Mouse (Mus musculus) limb, embryonic 14.5 days (tissue): ENCODE measurements at regions not wholly inside any gene's neighbourhood (a gene's known extent, or its start where the extent isn't known, plus 50 kb on each side); places are given as distances from the start of the nearest gene placed in this dataset.
A peak's percentile ranks its signal among the peaks of the same experiment; 100 is the strongest.

Source experiments
- ATAC-seq: fragments of 200-750 bp; cut with Nextera tagmentation; 2 replicates; pipeline ENCODE4 v1.8.0; 2017; ENCODE audit warnings: low read depth, moderate number of reproducible peaks, moderate TSS enrichment; ENCODE audit not compliant: low FRiP score
- DNase-seq: peaks from one replicate; pipeline ENCODE4 v3.0.0-alpha.2; 2015; ENCODE audit warnings: low spot score
- H3K27ac ChIP-seq: fragments of 300-500 bp; sonication (generic); replicated peaks from 2 replicates; pipeline ENCODE4 v1.5.1; 2014; ENCODE audit warnings: low read depth, mild to moderate bottlenecking, low read length, moderate library complexity, mixed read lengths
- H3K27me3 ChIP-seq: fragments of 300-500 bp; sonication (generic); 2 replicates; pipeline ENCODE4 v1.6.1; 2014; ENCODE audit warnings: low read length, mixed read lengths; ENCODE audit not compliant: control insufficient read depth, insufficient read depth
- H3K36me3 ChIP-seq: fragments of 300-500 bp; sonication (generic); 2 replicates; pipeline ENCODE4 v1.6.1; 2014; ENCODE audit warnings: mild to moderate bottlenecking, low read length, moderate library complexity, mixed read lengths; ENCODE audit not compliant: control insufficient read depth, insufficient read depth
- H3K4me1 ChIP-seq: fragments of 300-500 bp; sonication (generic); 2 replicates; pipeline ENCODE4 v1.6.1; 2014; ENCODE audit warnings: antibody characterized with exemption, low read length, mixed read lengths; ENCODE audit not compliant: control insufficient read depth, insufficient read depth
- H3K4me2 ChIP-seq: fragments of 300-500 bp; sonication (generic); replicated peaks from 2 replicates; pipeline ENCODE4 v1.6.1; 2014; ENCODE audit warnings: low read depth, mild to moderate bottlenecking, low read length, moderate library complexity; ENCODE audit not compliant: severe bottlenecking
- H3K4me3 ChIP-seq: fragments of 300-500 bp; sonication (generic); replicated peaks from 2 replicates; pipeline ENCODE4 v1.5.1; 2014; ENCODE audit warnings: low read length
- H3K9ac ChIP-seq: fragments of 300-500 bp; sonication (generic); 2 replicates; pipeline ENCODE4 v1.6.1; 2014; ENCODE audit warnings: mild to moderate bottlenecking, low read depth, low read length, moderate library complexity; ENCODE audit not compliant: severe bottlenecking
- H3K9me3 ChIP-seq: fragments of 300-500 bp; sonication (generic); 2 replicates; pipeline ENCODE4 v1.6.1; 2016; ENCODE audit warnings: low read length; ENCODE audit not compliant: control insufficient read depth
- POLR2A ChIP-seq: fragments of 200-500 bp; IDR thresholded peaks from 2 replicates; pipeline ENCODE4 v1.8.0; 2012; ENCODE audit warnings: inconsistent platforms, mild to moderate bottlenecking, moderate library complexity, borderline replicate concordance; ENCODE audit not compliant: insufficient read depth, insufficient read length; ENCODE audit errors: extremely low read depth
- WGBS: fragments of 180-500 bp; shearing (Covaris S2); extraction: QIAGEN DNeasy Blood & Tissue Kit; methylation state at CpG from one replicate; pipeline ENCODE4 v1.1.7; 2014; 5-methylcytosine and 5-hydroxymethylcytosine counted together

- peak; percentile 16 for DNase-seq
- no peaks in the 10 kb centered on the region for H3K4me1 ChIP-seq
- H3K4me2 ChIP-seq, result no peak overlapping the region
- H3K9ac ChIP-seq, result no peak overlapping the region
- no peaks in the 10 kb centered on the region for H3K27me3 ChIP-seq
- no peak for TF ChIP-seq POLR2A
- no peaks in the 10 kb centered on the region for H3K36me3 ChIP-seq
- no peaks in the 10 kb centered on the region for H3K9me3 ChIP-seq
- H3K4me3 ChIP-seq, result no peak overlapping the region
- H3K27ac ChIP-seq, result no peak overlapping the region
- no peak for ATAC-seq
Observed at GRCm38 (mm10) chr10:37683101-37683500, 544.4 kb upstream of the Marcks start.

GRCm38 (mm10) chr10:37680601-37681000 is 541.9 kb upstream of the Marcks start:
- DNase-seq, result no peak
- H3K27me3 ChIP-seq, result no peaks in the 10 kb centered on the region
- H3K4me2 ChIP-seq, result no peak overlapping the region
- H3K9me3 ChIP-seq, result no peaks in the 10 kb centered on the region
- no peak overlapping the region for H3K27ac ChIP-seq
- no peak overlapping the region for H3K9ac ChIP-seq
- no peak for ATAC-seq
- no peaks in the 10 kb centered on the region for H3K4me1 ChIP-seq
- no peak overlapping the region for H3K4me3 ChIP-seq
- no peak for TF ChIP-seq POLR2A
- no peaks in the 10 kb centered on the region for H3K36me3 ChIP-seq

GRCm38 (mm10) chr10:37677826-37678225 is 539.1 kb upstream of the Marcks start:
- Histone ChIP-seq H3K4me3 (no peak overlapping the region), H3K4me2 (no peak overlapping the region), H3K9ac (no peak overlapping the region), H3K4me1 (no peaks in the 10 kb centered on the region), H3K27me3 (no peaks in the 10 kb centered on the region), H3K36me3 (no peaks in the 10 kb centered on the region), H3K27ac (no peak overlapping the region), H3K9me3 (no peaks in the 10 kb centered on the region)
- no peak for DNase-seq
- no peak for TF ChIP-seq POLR2A
- no peak for ATAC-seq
- 81% methylated on average over 1 of the region's 1 CpGs for WGBS

- Histone ChIP-seq H3K4me3 (no peak overlapping the region), H3K36me3 (no peaks in the 10 kb centered on the region), H3K4me1 (no peaks in the 10 kb centered on the region), H3K9ac (no peak overlapping the region), H3K9me3 (no peaks in the 10 kb centered on the region), H3K4me2 (no peak overlapping the region), H3K27ac (no peak overlapping the region), H3K27me3 (no peaks in the 10 kb centered on the region)
- DNase-seq (no peak), ATAC-seq (no peak)
- WGBS, result 71% methylated on average over 2 of the region's 2 CpGs
- TF ChIP-seq POLR2A, result no peak
Observed at GRCm38 (mm10) chr10:37668827-37669226, 530.1 kb upstream of the Marcks start.

GRCm38 (mm10) chr10:37667031-37667745 is 528.5 kb upstream of the Marcks start:
- no peak for ATAC-seq
- DNase-seq, result no peak
- WGBS, result 69% methylated on average over 7 of the region's 7 CpGs
- no peak overlapping the region for H3K9ac ChIP-seq
- TF ChIP-seq POLR2A, result no peak
- no peaks in the 10 kb centered on the region for H3K36me3 ChIP-seq
- H3K4me1 ChIP-seq, result no peaks in the 10 kb centered on the region
- no peak overlapping the region for H3K4me3 ChIP-seq
- H3K4me2 ChIP-seq, result no peak overlapping the region
- H3K27me3 ChIP-seq, result no peaks in the 10 kb centered on the region
- no peak overlapping the region for H3K27ac ChIP-seq
- no peaks in the 10 kb centered on the region for H3K9me3 ChIP-seq
